Mouse (Mus musculus): ENCODE results near the gene Tnnt1.

GRCm38 (mm10) chr7:4504646-4505435 is 11.3 kb downstream of the Tnnt1 start:
- TF ChIP-seq CTCF (IDR thresholded peaks at IDR 0.05; ENCODE audit: low read depth) (no peak), EP300 (IDR thresholded peaks at IDR 0.05; ENCODE audit: low read depth) (no peak)

All from liver, embryonic 14.5 days (tissue).